Mouse (Mus musculus) forebrain, embryonic 13.5 days (tissue): Measurements from ENCODE around the gene Uhrf1bp1. TPM values are rescaled to one million over a fixed set of nuclear protein-coding genes. Genes with fewer than 3 reads are reported as not detected.

Experiments
- ATAC-seq: fragments of 200-750 bp; cut with Nextera tagmentation; 2 replicates; pipeline ENCODE4 v1.8.0; 2017
- H3K27ac ChIP-seq: fragments of 300-500 bp; sonication (generic); 2 replicates; pipeline ENCODE4 v1.5.1; 2015; ENCODE audit warnings: inconsistent platforms, mild to moderate bottlenecking, moderate library complexity
- H3K27me3 ChIP-seq: fragments of 300-500 bp; sonication (generic); 2 replicates; pipeline ENCODE4 v1.6.1; 2015; ENCODE audit warnings: mild to moderate bottlenecking, inconsistent platforms
- H3K36me3 ChIP-seq: fragments of 300-500 bp; sonication (generic); 2 replicates; pipeline ENCODE4 v1.6.1; 2015; ENCODE audit warnings: mild to moderate bottlenecking, inconsistent platforms; ENCODE audit not compliant: poor library complexity, severe bottlenecking
- H3K4me1 ChIP-seq: fragments of 300-500 bp; sonication (generic); 2 replicates; pipeline ENCODE4 v1.6.1; 2015; ENCODE audit warnings: inconsistent platforms
- H3K4me2 ChIP-seq: fragments of 300-500 bp; sonication (generic); 2 replicates; pipeline ENCODE4 v1.6.1; 2015; ENCODE audit warnings: inconsistent platforms, mild to moderate bottlenecking, moderate library complexity
- H3K4me3 ChIP-seq: fragments of 300-500 bp; sonication (generic); 2 replicates; pipeline ENCODE4 v1.5.1; 2015; ENCODE audit warnings: mild to moderate bottlenecking, inconsistent platforms
- H3K9ac ChIP-seq: fragments of 300-500 bp; sonication (generic); 2 replicates; pipeline ENCODE4 v1.6.1; 2015; ENCODE audit warnings: mild to moderate bottlenecking, inconsistent platforms
- H3K9me3 ChIP-seq: fragments of 300-500 bp; sonication (generic); replicated peaks from 2 replicates; pipeline ENCODE4 v1.6.1; 2016; ENCODE audit warnings: inconsistent platforms
- WGBS: fragments of 180-500 bp; shearing (Covaris S2); methylation state at CpG from one replicate; pipeline ENCODE4 v1.1.7; 2015; 5-methylcytosine and 5-hydroxymethylcytosine counted together
- polyA plus RNA-seq: library from polyadenylated mRNA; unstranded; fragments of >200 nt; fragmentation: Nextera tagmentation; extraction: Ambion mirVana; gene quantifications from 2 replicates; pipeline ENCODE4 v1.2.1, GENCODE M21; 2015

Gene Uhrf1bp1
- 4.7 and 5.5 TPM in 2 replicates for polyA plus RNA-seq

GRCm38 (mm10) chr17:27856265-27856797 lies at the start of gene Uhrf1bp1:
Gene Uhrf1bp1 (plus strand): TSS chr17:27856441.
- Histone ChIP-seq H3K36me3 (peaks cover 28% of the 10 kb centered on the region), H3K4me2 (peak within 1 kb of the TSS; percentile 89), H3K4me1 (peaks cover 26% of the 10 kb centered on the region), H3K9me3 (no peaks in the 10 kb centered on the region), H3K9ac (peak within 1 kb of the TSS; percentile 91), H3K4me3 (peak within 1 kb of the TSS; percentile 87), H3K27ac (peak within 1 kb of the TSS; percentile 76), H3K27me3 (no peaks in the 10 kb centered on the region)
- peak; percentile 91 for ATAC-seq
- WGBS = under 1% methylated on average over 54 of the region's 54 CpGs

GRCm38 (mm10) chr17:27807542-27808078 lies 48.6 kb upstream of the Uhrf1bp1 start:
- 81% methylated on average over 2 of the region's 2 CpGs for WGBS
- Histone ChIP-seq H3K4me3 (no peak overlapping the region), H3K36me3 (no peaks in the 10 kb centered on the region), H3K9me3 (no peaks in the 10 kb centered on the region), H3K4me1 (no peaks in the 10 kb centered on the region), H3K9ac (no peak overlapping the region), H3K27me3 (no peaks in the 10 kb centered on the region), H3K27ac (no peak overlapping the region), H3K4me2 (no peak overlapping the region)
- no peak for ATAC-seq

GRCm38 (mm10) chr17:27810569-27811331 lies 45.5 kb upstream of the Uhrf1bp1 start:
- no peak overlapping the region for H3K27ac ChIP-seq
- no peaks in the 10 kb centered on the region for H3K4me1 ChIP-seq
- no peak overlapping the region for H3K9ac ChIP-seq
- no peaks in the 10 kb centered on the region for H3K27me3 ChIP-seq
- H3K4me3 ChIP-seq = no peak overlapping the region
- H3K4me2 ChIP-seq = no peak overlapping the region
- H3K36me3 ChIP-seq = no peaks in the 10 kb centered on the region
- ATAC-seq = no peak
- WGBS = 90% methylated on average over 16 of the region's 16 CpGs
- no peaks in the 10 kb centered on the region for H3K9me3 ChIP-seq

- ATAC-seq = no peak
- H3K4me3 ChIP-seq = no peak overlapping the region
- no peaks in the 10 kb centered on the region for H3K36me3 ChIP-seq
- 91% methylated on average over 3 of the region's 3 CpGs for WGBS
- no peaks in the 10 kb centered on the region for H3K4me1 ChIP-seq
- H3K4me2 ChIP-seq = no peak overlapping the region
- no peaks in the 10 kb centered on the region for H3K9me3 ChIP-seq
- no peaks in the 10 kb centered on the region for H3K27me3 ChIP-seq
- no peak overlapping the region for H3K27ac ChIP-seq
- H3K9ac ChIP-seq = no peak overlapping the region
Measured at GRCm38 (mm10) chr17:27811980-27812379, 44.3 kb upstream of the Uhrf1bp1 start.

- H3K27ac ChIP-seq = no peak overlapping the region
- no peak for ATAC-seq
Measured at GRCm38 (mm10) chr17:27814606-27815005, 41.6 kb upstream of the Uhrf1bp1 start.

GRCm38 (mm10) chr17:27819011-27819410 lies 37.2 kb upstream of the Uhrf1bp1 start:
- ATAC-seq = no peak
- WGBS = 21% methylated on average over 7 of the region's 7 CpGs
- Histone ChIP-seq H3K9me3 (no peaks in the 10 kb centered on the region), H3K27me3 (no peaks in the 10 kb centered on the region), H3K9ac (peak overlapping the region; percentile 98), H3K36me3 (no peaks in the 10 kb centered on the region), H3K4me3 (peak overlapping the region; percentile 98), H3K4me1 (peaks cover 29% of the 10 kb centered on the region), H3K4me2 (peak overlapping the region; percentile 98), H3K27ac (no peak overlapping the region)

More at GRCm38 (mm10) chr17:27814606-27815005, 41.6 kb upstream of the Uhrf1bp1 start:
- Histone ChIP-seq H3K9me3 (no peaks in the 10 kb centered on the region), H3K9ac (no peak overlapping the region), H3K4me1 (peaks cover 19% of the 10 kb centered on the region), H3K36me3 (no peaks in the 10 kb centered on the region), H3K4me3 (no peak overlapping the region), H3K27me3 (no peaks in the 10 kb centered on the region), H3K4me2 (no peak overlapping the region)

- no peaks in the 10 kb centered on the region for H3K36me3 ChIP-seq
- under 1% methylated on average over 20 of the region's 20 CpGs for WGBS
- H3K4me1 ChIP-seq = peaks cover 29% of the 10 kb centered on the region
- H3K27me3 ChIP-seq = no peaks in the 10 kb centered on the region
- H3K9me3 ChIP-seq = no peaks in the 10 kb centered on the region
- peak overlapping the region; percentile 98 for H3K4me2 ChIP-seq
- H3K9ac ChIP-seq = peak overlapping the region; percentile 98
- no peak for ATAC-seq
- peak overlapping the region; percentile 98 for H3K4me3 ChIP-seq
- peak overlapping the region; percentile 78; the same call in 1 of the 2 replicates for H3K27ac ChIP-seq
Measured at GRCm38 (mm10) chr17:27819521-27819970, 36.7 kb upstream of the Uhrf1bp1 start.

- Histone ChIP-seq H3K27me3 (0 out of 2 replicates have a peak, but pooled peaks cover 3% of the 10 kb centered on the region), H3K9me3 (no peaks in the 10 kb centered on the region), H3K27ac (peak overlapping the region; percentile 78), H3K36me3 (no peaks in the 10 kb centered on the region), H3K4me3 (peak overlapping the region; percentile 98), H3K4me2 (peak overlapping the region; percentile 98), H3K4me1 (peaks cover 29% of the 10 kb centered on the region), H3K9ac (peak overlapping the region; percentile 98)
- WGBS = under 1% methylated on average over 45 of the region's 62 CpGs
- peak; percentile 93 for ATAC-seq
Measured at GRCm38 (mm10) chr17:27819971-27820567, 36.2 kb upstream of the Uhrf1bp1 start.

- H3K9ac ChIP-seq = peak within 1 kb of the TSS; percentile 98
- H3K4me3 ChIP-seq = peak within 1 kb of the TSS; percentile 98
- peak within 1 kb of the TSS; percentile 78 for H3K27ac ChIP-seq
- peaks cover 29% of the 10 kb centered on the region for H3K4me1 ChIP-seq
- 0 out of 2 replicates have a peak, but pooled peaks cover 3% of the 10 kb centered on the region for H3K27me3 ChIP-seq
- H3K36me3 ChIP-seq = no peaks in the 10 kb centered on the region
- no peaks in the 10 kb centered on the region for H3K9me3 ChIP-seq
- 2% methylated on average over 39 of the region's 56 CpGs for WGBS
- peak; percentile 97 for ATAC-seq
- peak within 1 kb of the TSS; percentile 98 for H3K4me2 ChIP-seq
Measured at GRCm38 (mm10) chr17:27820568-27821406, 35.5 kb upstream of the Uhrf1bp1 start, which contains the start of gene D17Wsu92e. Gene D17Wsu92e (minus strand): TSS chr17:27820648.

GRCm38 (mm10) chr17:27821407-27822338 lies 34.6 kb upstream of the Uhrf1bp1 start:
- Histone ChIP-seq H3K9me3 (no peaks in the 10 kb centered on the region), H3K4me2 (peak overlapping the region; percentile 69), H3K4me3 (peak overlapping the region; percentile 98), H3K4me1 (peaks cover 36% of the 10 kb centered on the region), H3K36me3 (no peaks in the 10 kb centered on the region), H3K27me3 (0 out of 2 replicates have a peak, but pooled peaks cover 3% of the 10 kb centered on the region), H3K9ac (peak overlapping the region; percentile 72), H3K27ac (0 out of 2 replicates have a peak overlapping the region, but pooled peaks have one; percentile 72)
- 71% methylated on average over 9 of the region's 9 CpGs for WGBS
- ATAC-seq = peak; percentile 19; the same call in 1 of the 2 replicates
